Mouse (Mus musculus) heart, embryonic 13.5 days (tissue): ENCODE results near the gene Ammecr1. TPM values are rescaled to one million over a fixed set of nuclear protein-coding genes. Genes with fewer than 3 reads are reported as not detected.

ENCODE experiments used
- ATAC-seq: fragments of 200-750 bp; cut with Nextera tagmentation; 2 replicates; pipeline ENCODE4 v1.8.0; 2017; ENCODE audit warnings: moderate TSS enrichment; ENCODE audit not compliant: insufficient number of reproducible peaks, low FRiP score, low TSS enrichment; ENCODE audit errors: extremely low read depth
- H3K27ac ChIP-seq: fragments of 300-500 bp; sonication (generic); replicated peaks from 2 replicates; pipeline ENCODE4 v1.5.1; 2015; ENCODE audit warnings: moderate library complexity, mild to moderate bottlenecking, inconsistent platforms
- H3K27me3 ChIP-seq: fragments of 300-500 bp; sonication (generic); replicated peaks from 2 replicates; pipeline ENCODE4 v1.6.1; 2015; ENCODE audit warnings: mild to moderate bottlenecking, inconsistent platforms
- H3K36me3 ChIP-seq: fragments of 300-500 bp; sonication (generic); 2 replicates; pipeline ENCODE4 v1.6.1; 2015; ENCODE audit warnings: mild to moderate bottlenecking, inconsistent platforms
- H3K4me1 ChIP-seq: fragments of 300-500 bp; sonication (generic); 2 replicates; pipeline ENCODE4 v1.6.1; 2015; ENCODE audit warnings: inconsistent platforms
- H3K4me2 ChIP-seq: fragments of 300-500 bp; sonication (generic); 2 replicates; pipeline ENCODE4 v1.6.1; 2015; ENCODE audit warnings: inconsistent platforms, mild to moderate bottlenecking, moderate library complexity
- H3K4me3 ChIP-seq: fragments of 300-500 bp; sonication (generic); 2 replicates; pipeline ENCODE4 v1.5.1; 2015; ENCODE audit warnings: moderate library complexity, mild to moderate bottlenecking, inconsistent platforms
- H3K9ac ChIP-seq: fragments of 300-500 bp; sonication (generic); 2 replicates; pipeline ENCODE4 v1.6.1; 2015; ENCODE audit warnings: inconsistent platforms, mild to moderate bottlenecking, moderate library complexity
- H3K9me3 ChIP-seq: fragments of 300-500 bp; sonication (generic); 2 replicates; pipeline ENCODE4 v1.6.1; 2016; ENCODE audit warnings: inconsistent platforms
- WGBS: fragments of 180-500 bp; shearing (Covaris S2); methylation state at CpG from one replicate; pipeline ENCODE4 v1.1.7; 2015; ENCODE audit warnings: mixed read lengths; 5-methylcytosine and 5-hydroxymethylcytosine counted together
- polyA plus RNA-seq: library from polyadenylated mRNA; unstranded; fragments of >200 nt; fragmentation: Nextera tagmentation; extraction: Ambion mirVana; gene quantifications from 2 replicates; pipeline ENCODE4 v1.2.1, GENCODE M21; 2015

Gene Ammecr1
- 14.6 and 16.4 TPM in 2 replicates for polyA plus RNA-seq

- no peaks in the 10 kb centered on the region for H3K36me3 ChIP-seq
- H3K27ac ChIP-seq: peak within 1 kb of the TSS; percentile 92
- peak within 1 kb of the TSS; percentile 93 for H3K9ac ChIP-seq
- peak; percentile 85 for ATAC-seq
- peaks cover 16% of the 10 kb centered on the region; the same call in 1 of the 2 replicates for H3K27me3 ChIP-seq
- peak within 1 kb of the TSS; percentile 67 for H3K4me2 ChIP-seq
- H3K4me1 ChIP-seq: peaks cover 4% of the 10 kb centered on the region
- peak within 1 kb of the TSS; percentile 77 for H3K4me3 ChIP-seq
- WGBS: 13% methylated on average over 60 of the region's 112 CpGs
- H3K9me3 ChIP-seq: no peaks in the 10 kb centered on the region
Measured at GRCm38 (mm10) chrX:142966008-142966966, at the start of gene Ammecr1. Gene Ammecr1 (minus strand): TSS chrX:142966728.

GRCm38 (mm10) chrX:143014118-143014517 is 47.6 kb upstream of the Ammecr1 start:
- Histone ChIP-seq H3K27me3 (no peaks in the 10 kb centered on the region; the same call in 1 of the 2 replicates), H3K36me3 (no peaks in the 10 kb centered on the region), H3K27ac (no peak overlapping the region), H3K4me3 (no peak overlapping the region), H3K4me1 (peaks cover 6% of the 10 kb centered on the region; the same call in 1 of the 2 replicates), H3K9me3 (no peaks in the 10 kb centered on the region), H3K9ac (no peak overlapping the region), H3K4me2 (no peak overlapping the region)
- no peak for ATAC-seq
- WGBS: 55% methylated on average over 3 of the region's 3 CpGs

- H3K4me2 ChIP-seq: no peak overlapping the region
- no peak overlapping the region for H3K9ac ChIP-seq
- peaks cover 6% of the 10 kb centered on the region; the same call in 1 of the 2 replicates for H3K4me1 ChIP-seq
- no peak overlapping the region for H3K27ac ChIP-seq
- no peaks in the 10 kb centered on the region for H3K36me3 ChIP-seq
- no peak overlapping the region for H3K4me3 ChIP-seq
- H3K9me3 ChIP-seq: no peaks in the 10 kb centered on the region
- 63% methylated on average over 3 of the region's 3 CpGs for WGBS
- H3K27me3 ChIP-seq: no peaks in the 10 kb centered on the region
- no peak for ATAC-seq
Measured at GRCm38 (mm10) chrX:143012334-143012733, 45.8 kb upstream of the Ammecr1 start.

GRCm38 (mm10) chrX:143011865-143012264 is 45.3 kb upstream of the Ammecr1 start:
- 59% methylated on average over 4 of the region's 4 CpGs for WGBS
- ATAC-seq: no peak

GRCm38 (mm10) chrX:143004131-143004846 is 37.8 kb upstream of the Ammecr1 start:
- Histone ChIP-seq H3K9me3 (no peaks in the 10 kb centered on the region), H3K36me3 (no peaks in the 10 kb centered on the region), H3K27me3 (no peaks in the 10 kb centered on the region), H3K4me3 (no peak overlapping the region), H3K4me2 (no peak overlapping the region), H3K9ac (no peak overlapping the region), H3K27ac (no peak overlapping the region), H3K4me1 (no peaks in the 10 kb centered on the region)
- 59% methylated on average over 3 of the region's 3 CpGs for WGBS
- no peak for ATAC-seq

More at GRCm38 (mm10) chrX:143011865-143012264, 45.3 kb upstream of the Ammecr1 start:
- Histone ChIP-seq H3K36me3 (no peaks in the 10 kb centered on the region), H3K4me3 (no peak overlapping the region), H3K4me1 (peaks cover 6% of the 10 kb centered on the region; the same call in 1 of the 2 replicates), H3K4me2 (no peak overlapping the region), H3K27me3 (no peaks in the 10 kb centered on the region), H3K27ac (no peak overlapping the region), H3K9ac (no peak overlapping the region), H3K9me3 (no peaks in the 10 kb centered on the region)

GRCm38 (mm10) chrX:142997214-142997613 is 30.7 kb upstream of the Ammecr1 start:
- ATAC-seq: no peak
- no peak overlapping the region for H3K4me2 ChIP-seq
- no peak overlapping the region for H3K9ac ChIP-seq
- H3K4me3 ChIP-seq: no peak overlapping the region
- no peaks in the 10 kb centered on the region for H3K27me3 ChIP-seq
- no peaks in the 10 kb centered on the region for H3K36me3 ChIP-seq
- H3K4me1 ChIP-seq: no peaks in the 10 kb centered on the region
- no peak overlapping the region for H3K27ac ChIP-seq
- 75% methylated on average over 1 of the region's 1 CpGs for WGBS
- no peaks in the 10 kb centered on the region for H3K9me3 ChIP-seq

- ATAC-seq: no peak
- no peak overlapping the region for H3K4me3 ChIP-seq
- H3K27ac ChIP-seq: no peak overlapping the region
- H3K4me1 ChIP-seq: no peaks in the 10 kb centered on the region
- WGBS: 54% methylated on average over 2 of the region's 2 CpGs
- no peaks in the 10 kb centered on the region for H3K36me3 ChIP-seq
- H3K9ac ChIP-seq: no peak overlapping the region
- H3K4me2 ChIP-seq: no peak overlapping the region
- no peaks in the 10 kb centered on the region for H3K27me3 ChIP-seq
- no peaks in the 10 kb centered on the region for H3K9me3 ChIP-seq
Measured at GRCm38 (mm10) chrX:142994514-142994913, 28.0 kb upstream of the Ammecr1 start.

GRCm38 (mm10) chrX:142984170-142984569 is 17.6 kb upstream of the Ammecr1 start:
- Histone ChIP-seq H3K27ac (no peak overlapping the region), H3K9ac (no peak overlapping the region), H3K36me3 (no peaks in the 10 kb centered on the region), H3K9me3 (no peaks in the 10 kb centered on the region), H3K4me3 (no peak overlapping the region), H3K27me3 (no peaks in the 10 kb centered on the region; the same call in 1 of the 2 replicates), H3K4me1 (no peaks in the 10 kb centered on the region), H3K4me2 (no peak overlapping the region)
- ATAC-seq: no peak
- WGBS: 76% methylated on average over 3 of the region's 3 CpGs

GRCm38 (mm10) chrX:142983638-142984037 is 17.1 kb upstream of the Ammecr1 start:
- H3K4me1 ChIP-seq: no peaks in the 10 kb centered on the region
- H3K4me2 ChIP-seq: no peak overlapping the region
- no peaks in the 10 kb centered on the region for H3K9me3 ChIP-seq
- H3K9ac ChIP-seq: no peak overlapping the region
- no peak overlapping the region for H3K27ac ChIP-seq
- WGBS: 65% methylated on average over 6 of the region's 6 CpGs
- no peak overlapping the region for H3K4me3 ChIP-seq
- H3K27me3 ChIP-seq: no peaks in the 10 kb centered on the region; the same call in 1 of the 2 replicates
- ATAC-seq: no peak
- no peaks in the 10 kb centered on the region for H3K36me3 ChIP-seq

- H3K27me3 ChIP-seq: no peaks in the 10 kb centered on the region; the same call in 1 of the 2 replicates
- no peak for ATAC-seq
- H3K27ac ChIP-seq: no peak overlapping the region
- H3K36me3 ChIP-seq: no peaks in the 10 kb centered on the region
- H3K4me3 ChIP-seq: no peak overlapping the region
- WGBS: 85% methylated on average over 3 of the region's 3 CpGs
- H3K9me3 ChIP-seq: no peaks in the 10 kb centered on the region
- no peaks in the 10 kb centered on the region for H3K4me1 ChIP-seq
- H3K9ac ChIP-seq: no peak overlapping the region
- H3K4me2 ChIP-seq: no peak overlapping the region
Measured at GRCm38 (mm10) chrX:142981530-142982130, 15.1 kb upstream of the Ammecr1 start.
